10 mouse cellular contexts compared by ENCODE assay signal in the genomic region with DNA sequence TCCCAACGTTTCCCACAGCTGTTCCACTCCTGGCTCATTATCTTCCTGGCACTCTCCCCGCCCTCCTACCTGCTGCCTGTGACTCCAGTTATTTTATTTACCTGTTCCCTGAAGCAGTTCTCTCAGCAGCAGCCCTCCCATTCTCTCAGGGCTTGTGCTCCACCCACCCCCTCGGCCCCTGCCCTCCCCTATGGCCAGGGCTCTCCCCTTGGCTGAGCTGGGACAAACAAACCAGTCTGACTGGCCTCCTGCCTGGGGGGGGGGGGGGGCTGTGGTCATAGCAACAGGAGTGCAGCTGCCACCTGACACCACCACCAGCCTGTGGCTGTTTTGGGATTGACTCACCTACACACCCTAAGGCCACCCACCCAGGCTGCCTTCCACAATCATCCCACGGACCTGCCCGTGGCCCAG. TPM values are rescaled to one million over a fixed set of nuclear protein-coding genes. Genes with fewer than 3 reads are reported as not detected.
A peak's percentile ranks its signal among the peaks of the same experiment; 100 is the strongest.
DNase-seq lines count a peak whose midpoint lies in the region; ATAC-seq lines count a peak whose summit lies in the region.
"Had no signal": no experiment of that assay in that cellular context is flagged by ENCODE, and none has a peak within 500 bp of the region (broad histone marks: within the 10 kb centered on the region; RNA-seq: fewer than 3 reads in every experiment).

No protein-coding gene starts in this region.

- WGBS in neural tube, embryonic 12.5 days, result 22% methylated on average over 5 of the region's 5 CpGs
- WGBS in neural tube, embryonic 15.5 days, result 31% methylated on average over 5 of the region's 5 CpGs
- 17% methylated on average over 5 of the region's 5 CpGs for WGBS in intestine, embryonic 14.5 days
- 26% methylated on average over 5 of the region's 5 CpGs for WGBS in limb, embryonic 10.5 days
- WGBS in stomach, embryonic 14.5 days, result 21% methylated on average over 5 of the region's 5 CpGs
- 17% methylated on average over 5 of the region's 5 CpGs for WGBS in heart, embryonic 12.5 days

- H3K4me1 ChIP-seq in neural tube, embryonic 12.5 days, result peaks cover 18% of the 10 kb centered on the region
- peaks cover 11% of the 10 kb centered on the region for H3K4me1 ChIP-seq in neural tube, embryonic 15.5 days
- H3K4me1 ChIP-seq in intestine, embryonic 14.5 days (replicated peaks; ENCODE audit: control insufficient read depth, insufficient read depth, low read length), result no peaks in the 10 kb centered on the region
- H3K4me1 ChIP-seq in limb, embryonic 10.5 days, result peaks cover 33% of the 10 kb centered on the region
- H3K4me1 ChIP-seq in stomach, embryonic 14.5 days (ENCODE audit: control insufficient read depth, insufficient read depth, low read length), result no peaks in the 10 kb centered on the region
- peaks cover 5% of the 10 kb centered on the region for H3K4me1 ChIP-seq in heart, embryonic 12.5 days (replicated peaks)

- DNase-seq in intestine, embryonic 14.5 days (ENCODE audit: low spot score), result no peak
- DNase-seq in limb, embryonic 10.5 days (ENCODE audit: low spot score), result peak; percentile 61
- no peak for DNase-seq in left cerebral cortex, adult 8-10 months (ENCODE audit: low spot score in 2 of 2)
- DNase-seq in thymus, postnatal 10 days (ENCODE audit: low spot score in 2 of 2), result no peak

- no peak overlapping the region for H3K27ac ChIP-seq in neural tube, embryonic 12.5 days
- no peak overlapping the region for H3K27ac ChIP-seq in neural tube, embryonic 15.5 days (replicated peaks)
- H3K27ac ChIP-seq in intestine, embryonic 14.5 days (ENCODE audit: low read depth), result no peak overlapping the region
- no peak overlapping the region for H3K27ac ChIP-seq in limb, embryonic 10.5 days
- no peak overlapping the region; the same call in 1 of the 2 replicates for H3K27ac ChIP-seq in stomach, embryonic 14.5 days (ENCODE audit: low read length)
- H3K27ac ChIP-seq in heart, embryonic 12.5 days (ENCODE audit: poor library complexity, severe bottlenecking), result no peak overlapping the region
- H3K27ac ChIP-seq: limb, embryonic 13.5 days had no signal

- H3K4me3 ChIP-seq in neural tube, embryonic 12.5 days, result no peak overlapping the region
- H3K4me3 ChIP-seq in neural tube, embryonic 15.5 days (replicated peaks), result no peak overlapping the region
- H3K4me3 ChIP-seq in intestine, embryonic 14.5 days (ENCODE audit: low read depth, low read length), result no peak overlapping the region
- H3K4me3 ChIP-seq in limb, embryonic 10.5 days, result peak overlapping the region; percentile 5; the same call in 1 of the 2 replicates
- H3K4me3 ChIP-seq in stomach, embryonic 14.5 days (ENCODE audit: low read depth, low read length), result no peak overlapping the region
- no peak overlapping the region for H3K4me3 ChIP-seq in heart, embryonic 12.5 days
- H3K4me3 ChIP-seq: forebrain, embryonic 12.5 days; limb, embryonic 13.5 days had no signal

- H3K9me3 ChIP-seq in neural tube, embryonic 12.5 days, result no peaks in the 10 kb centered on the region
- no peaks in the 10 kb centered on the region for H3K9me3 ChIP-seq in neural tube, embryonic 15.5 days (replicated peaks)
- H3K9me3 ChIP-seq in intestine, embryonic 14.5 days (ENCODE audit: control insufficient read depth, low read length), result no peaks in the 10 kb centered on the region
- H3K9me3 ChIP-seq in limb, embryonic 10.5 days (replicated peaks), result no peaks in the 10 kb centered on the region
- no peaks in the 10 kb centered on the region for H3K9me3 ChIP-seq in stomach, embryonic 14.5 days (ENCODE audit: control insufficient read depth, low read depth, low read length)
- H3K9me3 ChIP-seq in heart, embryonic 12.5 days (replicated peaks), result no peaks in the 10 kb centered on the region
- H3K9me3 ChIP-seq: forebrain, embryonic 12.5 days; limb, embryonic 13.5 days had no signal

- 0 out of 2 replicates have a peak overlapping the region, but pooled peaks have one; percentile 38 for H3K9ac ChIP-seq in neural tube, embryonic 12.5 days
- no peak overlapping the region for H3K9ac ChIP-seq in neural tube, embryonic 15.5 days (replicated peaks)
- H3K9ac ChIP-seq in intestine, embryonic 14.5 days (ENCODE audit: low read length), result no peak overlapping the region
- no peak overlapping the region for H3K9ac ChIP-seq in stomach, embryonic 14.5 days (replicated peaks; ENCODE audit: low read depth, low read length)
- H3K9ac ChIP-seq in heart, embryonic 12.5 days, result no peak overlapping the region
- H3K9ac ChIP-seq: forebrain, embryonic 12.5 days; limb, embryonic 13.5 days had no signal

- no peaks in the 10 kb centered on the region for H3K27me3 ChIP-seq in neural tube, embryonic 12.5 days (replicated peaks)
- H3K27me3 ChIP-seq in neural tube, embryonic 15.5 days (replicated peaks), result no peaks in the 10 kb centered on the region
- peaks cover 7% of the 10 kb centered on the region for H3K27me3 ChIP-seq in intestine, embryonic 14.5 days (replicated peaks; ENCODE audit: control insufficient read depth, insufficient read depth, low read length)
- peaks cover 36% of the 10 kb centered on the region for H3K27me3 ChIP-seq in limb, embryonic 10.5 days (ENCODE audit: low read depth, poor library complexity, severe bottlenecking)
- no peaks in the 10 kb centered on the region for H3K27me3 ChIP-seq in stomach, embryonic 14.5 days (ENCODE audit: control insufficient read depth, insufficient read depth, low read length)
- H3K27me3 ChIP-seq in heart, embryonic 12.5 days (replicated peaks), result peaks cover 85% of the 10 kb centered on the region

- H3K4me2 ChIP-seq in neural tube, embryonic 12.5 days (replicated peaks), result no peak overlapping the region
- no peak overlapping the region for H3K4me2 ChIP-seq in neural tube, embryonic 15.5 days
- 0 out of 2 replicates have a peak overlapping the region, but pooled peaks have one; percentile 41 for H3K4me2 ChIP-seq in intestine, embryonic 14.5 days (ENCODE audit: low read length)
- H3K4me2 ChIP-seq in stomach, embryonic 14.5 days (replicated peaks; ENCODE audit: low read depth, low read length), result peak overlapping the region; percentile 43; the same call in 1 of the 2 replicates
- H3K4me2 ChIP-seq in heart, embryonic 12.5 days, result no peak overlapping the region
- H3K4me2 ChIP-seq: forebrain, embryonic 12.5 days; limb, embryonic 13.5 days had no signal

- H3K36me3 ChIP-seq in neural tube, embryonic 12.5 days, result peaks cover 42% of the 10 kb centered on the region
- peaks cover 24% of the 10 kb centered on the region for H3K36me3 ChIP-seq in neural tube, embryonic 15.5 days
- H3K36me3 ChIP-seq in intestine, embryonic 14.5 days (ENCODE audit: control insufficient read depth, insufficient read depth, low read length), result no peaks in the 10 kb centered on the region
- no peaks in the 10 kb centered on the region for H3K36me3 ChIP-seq in limb, embryonic 10.5 days
- no peaks in the 10 kb centered on the region for H3K36me3 ChIP-seq in stomach, embryonic 14.5 days (ENCODE audit: control insufficient read depth, insufficient read depth, low read length)
- no peaks in the 10 kb centered on the region for H3K36me3 ChIP-seq in heart, embryonic 12.5 days
- H3K36me3 ChIP-seq: limb, embryonic 13.5 days had no signal

- no peak for ATAC-seq in neural tube, embryonic 12.5 days (ENCODE audit: low FRiP score, low read depth)
- ATAC-seq in neural tube, embryonic 15.5 days (ENCODE audit: low FRiP score), result no peak
- ATAC-seq in intestine, embryonic 14.5 days (replicated peaks; ENCODE audit: low FRiP score, low TSS enrichment, low read depth), result peak; percentile 68
- ATAC-seq in stomach, embryonic 14.5 days (ENCODE audit: insufficient number of reproducible peaks, insufficient read depth, low FRiP score, low read depth), result peak; percentile 91
- ATAC-seq in heart, embryonic 12.5 days (ENCODE audit: insufficient number of reproducible peaks, low FRiP score), result no peak

RNA-seq across cellular contexts. Expression of gene Sptbn2, which starts 8.4 kb away (rescaled TPM):
- polyA plus RNA-seq in neural tube, embryonic 12.5 days (2016; fragmentation: Nextera tagmentation; extraction: Ambion mirVana), result 39.5 and 41.8 TPM in 2 replicates
- 19.0 and 25.6 TPM in 2 replicates for polyA plus RNA-seq in neural tube, embryonic 15.5 days (2015; fragmentation: Nextera tagmentation; extraction: Ambion mirVana)
- polyA plus RNA-seq in intestine, embryonic 14.5 days (2014; fragmentation: Nextera tagmentation; extraction: Ambion mirVana), result 2.1 and 2.4 TPM in 2 replicates
- 3.4 and 4.2 TPM in 2 replicates for polyA plus RNA-seq in limb, embryonic 10.5 days (2016; fragmentation: Nextera tagmentation; extraction: Ambion mirVana)
- 3.7 and 3.9 TPM in 2 replicates for polyA plus RNA-seq in stomach, embryonic 14.5 days (2014; fragmentation: Nextera tagmentation; extraction: Ambion mirVana)
- total RNA-seq in left cerebral cortex, adult 8-10 months (2022), result 100 to 1,000 TPM; 453 to 534 (median 492) TPM
- polyA plus RNA-seq in heart, embryonic 12.5 days (2016; fragmentation: Nextera tagmentation; extraction: Ambion mirVana), result 0.26 TPM in 2 replicates

RNA-seq across cellular contexts. Expression of gene Gm960, which starts 20.9 kb away (rescaled TPM):
- 3.8 and 5.9 TPM in 2 replicates for polyA plus RNA-seq in neural tube, embryonic 12.5 days (2016; fragmentation: Nextera tagmentation; extraction: Ambion mirVana)
- 7.2 and 7.7 TPM in 2 replicates for polyA plus RNA-seq in neural tube, embryonic 15.5 days (2015; fragmentation: Nextera tagmentation; extraction: Ambion mirVana)
- polyA plus RNA-seq in intestine, embryonic 14.5 days (2014; fragmentation: Nextera tagmentation; extraction: Ambion mirVana), result 3.2 and 3.8 TPM in 2 replicates
- 1.5 and 4.5 TPM in 2 replicates for polyA plus RNA-seq in limb, embryonic 10.5 days (2016; fragmentation: Nextera tagmentation; extraction: Ambion mirVana)
- 3.0 and 6.4 TPM in 2 replicates for polyA plus RNA-seq in stomach, embryonic 14.5 days (2014; fragmentation: Nextera tagmentation; extraction: Ambion mirVana)
- total RNA-seq in left cerebral cortex, adult 8-10 months (2022), result 1 to 10 TPM; 1.4 to 4.5 (median 2.2) TPM
- 1.2 and 2.0 TPM in 2 replicates for polyA plus RNA-seq in heart, embryonic 12.5 days (2016; fragmentation: Nextera tagmentation; extraction: Ambion mirVana)

RNA-seq across cellular contexts. Expression of gene Rbm4b, which starts 36.9 kb away (rescaled TPM):
- 157 and 164 TPM in 2 replicates for polyA plus RNA-seq in neural tube, embryonic 12.5 days (2016; fragmentation: Nextera tagmentation; extraction: Ambion mirVana)
- 119 and 132 TPM in 2 replicates for polyA plus RNA-seq in neural tube, embryonic 15.5 days (2015; fragmentation: Nextera tagmentation; extraction: Ambion mirVana)
- polyA plus RNA-seq in intestine, embryonic 14.5 days (2014; fragmentation: Nextera tagmentation; extraction: Ambion mirVana), result 55.0 and 62.4 TPM in 2 replicates
- polyA plus RNA-seq in limb, embryonic 10.5 days (2016; fragmentation: Nextera tagmentation; extraction: Ambion mirVana), result 87.3 and 113 TPM in 2 replicates
- polyA plus RNA-seq in stomach, embryonic 14.5 days (2014; fragmentation: Nextera tagmentation; extraction: Ambion mirVana), result 72.2 and 79.1 TPM in 2 replicates
- 10 to 100 TPM; 15.0 to 17.9 (median 16.4) TPM for total RNA-seq in left cerebral cortex, adult 8-10 months (2022)
- polyA plus RNA-seq in heart, embryonic 12.5 days (2016; fragmentation: Nextera tagmentation; extraction: Ambion mirVana), result 36.2 and 41.2 TPM in 2 replicates

Comparison
In these comparisons a context has a peak if more than half of its experiments do, and no peak if none do; other contexts are left out.
1. ATAC-seq: peak in intestine, embryonic 14.5 days (single experiment) and stomach, embryonic 14.5 days (single experiment); none in neural tube, embryonic 12.5 days (single experiment), neural tube, embryonic 15.5 days (single experiment) and heart, embryonic 12.5 days (single experiment).
2. H3K4me2 ChIP-seq: peak in intestine, embryonic 14.5 days (single experiment) and stomach, embryonic 14.5 days (single experiment); none in neural tube, embryonic 12.5 days (single experiment), neural tube, embryonic 15.5 days (single experiment) and heart, embryonic 12.5 days (single experiment).